Mouse (Mus musculus): Measurements from ENCODE around the gene Map3k7. TPM values are rescaled to one million over a fixed set of nuclear protein-coding genes. Genes with fewer than 3 reads are reported as not detected.

Gene Map3k7
- total and polyA plus RNA-seq, 3 experiments: 4.9 to 59.9 (median 39.6) TPM

DNA sequence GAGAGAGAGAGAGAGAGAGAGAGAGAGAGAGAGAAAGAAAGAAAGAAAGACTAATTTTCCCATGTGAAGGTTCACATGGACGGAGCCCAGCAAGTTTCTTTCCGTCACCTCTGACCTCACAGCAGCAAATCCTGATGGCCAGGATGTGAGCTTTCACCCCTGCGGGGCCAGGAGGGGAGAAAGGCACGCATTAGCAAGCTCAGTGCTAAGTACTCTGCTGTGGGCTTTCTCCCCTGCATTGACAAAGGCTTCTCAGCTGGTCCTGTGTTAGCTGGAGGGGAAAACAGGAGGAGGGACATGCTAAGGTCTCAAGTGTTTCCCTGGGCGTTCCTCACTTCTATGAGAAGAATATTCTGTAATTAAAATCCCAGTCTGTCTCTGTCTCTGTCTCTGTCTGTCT lies 81.3 kb downstream of the Map3k7 start:
- ATAC-seq (ENCODE audit: extremely low read depth, insufficient number of reproducible peaks, low FRiP score, poor library complexity, severe bottlenecking) (no peak), DNase-seq (ENCODE audit: low spot score) (no peak)
- Histone ChIP-seq H3K4me1 (ENCODE audit: insufficient read depth, low read depth, low read length) (no peaks in the 10 kb centered on the region), H3K27me3 (ENCODE audit: insufficient read depth, low read length) (peaks cover 2% of the 10 kb centered on the region; the same call in 1 of the 2 replicates), H3K36me3 (replicated peaks) (no peaks in the 10 kb centered on the region), H3K4me3 (ENCODE audit: low read depth, low read length) (no peak overlapping the region), H3K9me3 (replicated peaks) (no peaks in the 10 kb centered on the region)
- TF ChIP-seq POLR2AphosphoS5 (IDR thresholded peaks at IDR 0.05; ENCODE audit: insufficient replicate concordance, low read depth, low read length) (no peak), CTCF (IDR thresholded peaks at IDR 0.05; ENCODE audit: low read depth, low read length) (no peak), TAL1 (conservative IDR thresholded peaks at IDR 0.05; ENCODE audit: low read depth, low read length) (no peak), GATA1 (IDR thresholded peaks at IDR 0.05; ENCODE audit: borderline replicate concordance, low read length) (no peak), GATA2 (IDR thresholded peaks at IDR 0.05; ENCODE audit: borderline replicate concordance, low read depth, low read length) (no peak)

DNA sequence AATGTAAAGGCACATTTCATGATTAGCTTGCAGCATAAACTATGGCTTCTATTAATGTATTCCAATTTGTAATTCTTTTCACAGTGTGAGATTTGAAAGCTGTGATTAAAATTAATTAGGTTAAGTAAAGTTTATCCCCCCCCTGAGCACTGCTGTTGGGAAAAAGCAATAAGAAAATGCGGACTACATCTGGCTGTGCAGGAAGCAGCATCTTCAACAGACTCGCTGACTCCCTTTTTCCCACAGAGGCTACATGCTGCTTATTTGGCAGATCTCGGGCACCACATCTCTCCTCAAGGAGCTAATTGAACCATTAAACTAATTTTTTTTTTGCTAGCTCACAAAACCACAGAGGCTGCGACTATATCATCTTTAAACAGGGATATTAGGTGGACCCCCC lies 85.9 kb downstream of the Map3k7 start:
- TF ChIP-seq TAL1 (conservative IDR thresholded peaks at IDR 0.05; ENCODE audit: low read depth, low read length) (no peak), CTCF (IDR thresholded peaks at IDR 0.05; ENCODE audit: low read depth, low read length) (no peak), GATA1 (IDR thresholded peaks at IDR 0.05; ENCODE audit: borderline replicate concordance, low read length) (no peak), GATA2 (IDR thresholded peaks at IDR 0.05; ENCODE audit: borderline replicate concordance, low read depth, low read length) (no peak), POLR2AphosphoS5 (IDR thresholded peaks at IDR 0.05; ENCODE audit: insufficient replicate concordance, low read depth, low read length) (no peak)
- H3K9me3 ChIP-seq (replicated peaks): no peaks in the 10 kb centered on the region
- no peak overlapping the region for H3K4me3 ChIP-seq (ENCODE audit: low read depth, low read length)
- H3K27me3 ChIP-seq (ENCODE audit: insufficient read depth, low read length): peaks cover 2% of the 10 kb centered on the region
- no peaks in the 10 kb centered on the region for H3K36me3 ChIP-seq (replicated peaks)
- ATAC-seq (ENCODE audit: extremely low read depth, insufficient number of reproducible peaks, low FRiP score, poor library complexity, severe bottlenecking): no peak
- DNase-seq (ENCODE audit: low spot score): no peak
- H3K4me1 ChIP-seq (ENCODE audit: insufficient read depth, low read depth, low read length): no peaks in the 10 kb centered on the region

DNA sequence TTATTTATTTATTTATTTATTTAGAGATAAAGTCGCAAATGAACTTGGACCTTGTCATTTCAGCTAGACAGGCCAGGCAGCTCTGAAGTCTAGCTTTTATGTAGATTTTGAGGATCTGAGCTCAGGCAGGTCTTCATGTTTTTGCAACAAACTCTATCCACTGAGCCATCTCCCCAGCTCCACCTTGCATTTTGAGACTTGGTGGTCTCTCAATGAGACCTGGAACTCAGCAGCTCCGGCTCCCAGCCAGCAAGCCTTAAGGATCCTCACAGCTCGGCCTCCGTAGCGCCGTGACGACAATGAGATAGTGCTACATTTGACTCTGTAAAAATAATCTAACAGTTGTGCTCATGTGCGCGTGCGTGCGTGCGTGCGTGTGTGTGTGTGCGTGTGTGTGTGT lies 89.3 kb downstream of the Map3k7 start:
- ATAC-seq (ENCODE audit: extremely low read depth, insufficient number of reproducible peaks, low FRiP score, poor library complexity, severe bottlenecking): no peak
- no peak overlapping the region for H3K4me3 ChIP-seq (ENCODE audit: low read depth, low read length)
- no peaks in the 10 kb centered on the region for H3K36me3 ChIP-seq (replicated peaks)
- no peaks in the 10 kb centered on the region; the same call in 1 of the 2 replicates for H3K27me3 ChIP-seq (ENCODE audit: insufficient read depth, low read length)
- no peaks in the 10 kb centered on the region; the same call in 1 of the 2 replicates for H3K4me1 ChIP-seq (ENCODE audit: insufficient read depth, low read depth, low read length)
- no peaks in the 10 kb centered on the region for H3K9me3 ChIP-seq (replicated peaks)
- TF ChIP-seq GATA1 (IDR thresholded peaks at IDR 0.05; ENCODE audit: borderline replicate concordance, low read length) (no peak), GATA2 (IDR thresholded peaks at IDR 0.05; ENCODE audit: borderline replicate concordance, low read depth, low read length) (no peak), POLR2AphosphoS5 (IDR thresholded peaks at IDR 0.05; ENCODE audit: insufficient replicate concordance, low read depth, low read length) (no peak), CTCF (IDR thresholded peaks at IDR 0.05; ENCODE audit: low read depth, low read length) (no peak), TAL1 (conservative IDR thresholded peaks at IDR 0.05; ENCODE audit: low read depth, low read length) (no peak)
- DNase-seq (ENCODE audit: low spot score): no peak

DNA sequence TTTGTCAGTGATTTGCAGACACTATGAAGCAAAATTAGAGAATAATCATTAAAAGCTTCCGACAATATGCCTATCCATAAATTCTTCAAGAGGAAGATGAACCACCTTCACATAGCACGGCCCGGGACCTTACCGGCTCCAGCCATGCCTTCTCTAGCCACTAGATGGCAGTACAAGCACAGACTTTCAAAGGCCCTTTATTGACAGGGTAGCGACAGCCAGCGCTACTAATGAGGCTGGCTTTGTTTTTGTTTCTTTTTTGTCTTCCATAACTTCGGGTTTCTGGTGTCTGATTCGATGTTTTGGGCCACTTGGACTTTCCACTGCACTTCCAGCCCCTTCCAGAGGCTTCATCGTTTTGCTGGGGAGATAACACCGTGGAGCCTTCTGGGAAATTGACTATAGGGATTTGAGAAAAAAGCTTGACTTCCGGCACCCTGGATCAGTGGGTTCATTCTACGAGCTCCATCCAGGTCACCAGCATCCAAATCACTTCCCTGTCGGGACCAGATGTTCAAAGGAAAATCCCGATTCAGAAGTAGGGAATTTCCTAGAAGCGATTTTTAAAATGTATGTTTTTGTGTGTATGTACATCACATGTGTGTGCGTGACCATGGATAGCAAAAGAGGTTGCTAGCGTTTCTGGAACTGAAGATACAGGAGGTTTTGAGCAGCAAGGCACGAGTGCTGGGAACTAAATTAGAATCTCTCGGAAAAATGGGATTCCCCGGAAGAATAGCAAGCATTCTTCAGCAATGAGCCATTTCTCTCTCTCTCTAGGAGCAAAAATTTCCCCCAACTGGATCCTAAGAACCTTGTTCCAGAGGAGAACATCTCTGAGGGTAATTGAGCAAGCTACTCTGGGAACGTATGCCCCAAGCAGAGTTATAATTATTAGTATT lies 91.5 kb downstream of the Map3k7 start:
- Histone ChIP-seq H3K9me3 (replicated peaks) (no peaks in the 10 kb centered on the region), H3K4me3 (ENCODE audit: low read depth, low read length) (no peak overlapping the region), H3K4me1 (ENCODE audit: insufficient read depth, low read depth, low read length) (no peaks in the 10 kb centered on the region; the same call in 1 of the 2 replicates), H3K27me3 (ENCODE audit: insufficient read depth, low read length) (peaks cover 2% of the 10 kb centered on the region), H3K36me3 (replicated peaks) (no peaks in the 10 kb centered on the region)
- DNase-seq (ENCODE audit: low spot score): peak; percentile 23
- TF ChIP-seq CTCF (IDR thresholded peaks at IDR 0.05; ENCODE audit: low read depth, low read length) (peak; percentile 58), GATA1 (IDR thresholded peaks at IDR 0.05; ENCODE audit: borderline replicate concordance, low read length) (no peak)
- peak; percentile 66; the same call in 1 of the 2 replicates for ATAC-seq (ENCODE audit: extremely low read depth, insufficient number of reproducible peaks, low FRiP score, poor library complexity, severe bottlenecking)

DNA sequence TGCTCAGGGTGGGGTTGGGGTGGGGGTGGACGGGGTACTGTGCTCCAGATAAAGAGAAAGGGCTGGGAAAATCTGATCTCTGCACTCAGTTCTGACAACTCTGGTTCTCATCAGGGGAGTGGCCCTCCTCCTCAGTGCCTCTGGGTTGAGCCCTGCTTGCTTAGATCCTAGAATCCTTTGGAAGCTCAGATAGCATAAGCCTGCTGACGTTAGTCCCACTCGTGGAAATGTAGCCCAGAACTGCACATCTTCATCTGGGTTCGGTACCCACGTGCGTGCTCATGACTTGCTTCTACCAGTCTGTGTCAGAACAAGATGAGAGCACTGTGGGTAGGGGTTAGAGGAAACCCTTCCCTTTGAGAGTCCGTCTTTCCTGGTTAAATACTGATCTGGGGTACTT lies 92.5 kb downstream of the Map3k7 start:
- TF ChIP-seq POLR2AphosphoS5 (IDR thresholded peaks at IDR 0.05; ENCODE audit: insufficient replicate concordance, low read depth, low read length) (no peak), GATA2 (IDR thresholded peaks at IDR 0.05; ENCODE audit: borderline replicate concordance, low read depth, low read length) (no peak), GATA1 (IDR thresholded peaks at IDR 0.05; ENCODE audit: borderline replicate concordance, low read length) (no peak), TAL1 (conservative IDR thresholded peaks at IDR 0.05; ENCODE audit: low read depth, low read length) (no peak), CTCF (IDR thresholded peaks at IDR 0.05; ENCODE audit: low read depth, low read length) (no peak)
- Histone ChIP-seq H3K27me3 (ENCODE audit: insufficient read depth, low read length) (peaks cover 2% of the 10 kb centered on the region), H3K9me3 (replicated peaks) (no peaks in the 10 kb centered on the region), H3K4me3 (ENCODE audit: low read depth, low read length) (no peak overlapping the region), H3K4me1 (ENCODE audit: insufficient read depth, low read depth, low read length) (no peaks in the 10 kb centered on the region; the same call in 1 of the 2 replicates), H3K36me3 (replicated peaks) (no peaks in the 10 kb centered on the region)
- ATAC-seq (ENCODE audit: extremely low read depth, insufficient number of reproducible peaks, low FRiP score, poor library complexity, severe bottlenecking) (no peak), DNase-seq (ENCODE audit: low spot score) (no peak)

DNA sequence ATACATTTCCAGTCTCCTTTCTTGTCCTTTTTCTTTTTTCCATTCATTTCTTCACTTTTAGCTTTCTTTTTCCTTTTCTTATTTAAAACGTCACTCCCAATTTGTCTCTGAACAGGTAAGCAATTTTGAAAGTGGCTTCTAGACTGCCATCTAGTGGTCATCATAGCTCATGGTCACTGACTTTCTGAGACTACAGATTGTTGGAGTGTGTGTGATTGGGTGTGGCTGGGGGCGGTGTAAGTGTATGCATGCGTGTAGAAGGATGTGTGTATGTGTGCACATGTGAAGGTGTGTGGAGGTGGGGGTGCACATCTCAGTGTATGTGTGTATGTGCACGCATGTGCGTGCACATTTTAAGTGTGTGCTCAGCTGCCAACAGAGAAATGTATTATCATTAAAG lies 93.2 kb downstream of the Map3k7 start:
- peaks cover 2% of the 10 kb centered on the region for H3K27me3 ChIP-seq (ENCODE audit: insufficient read depth, low read length)
- H3K36me3 ChIP-seq (replicated peaks): no peaks in the 10 kb centered on the region
- ATAC-seq (ENCODE audit: extremely low read depth, insufficient number of reproducible peaks, low FRiP score, poor library complexity, severe bottlenecking): peak; percentile 34
- H3K4me1 ChIP-seq (ENCODE audit: insufficient read depth, low read depth, low read length): no peaks in the 10 kb centered on the region; the same call in 1 of the 2 replicates
- H3K4me3 ChIP-seq (ENCODE audit: low read depth, low read length): no peak overlapping the region
- TF ChIP-seq CTCF (IDR thresholded peaks at IDR 0.05; ENCODE audit: low read depth, low read length) (peak; percentile 23; the same call in 1 of the 2 replicates), POLR2AphosphoS5 (IDR thresholded peaks at IDR 0.05; ENCODE audit: insufficient replicate concordance, low read depth, low read length) (no peak), GATA2 (IDR thresholded peaks at IDR 0.05; ENCODE audit: borderline replicate concordance, low read depth, low read length) (no peak), GATA1 (IDR thresholded peaks at IDR 0.05; ENCODE audit: borderline replicate concordance, low read length) (no peak), TAL1 (conservative IDR thresholded peaks at IDR 0.05; ENCODE audit: low read depth, low read length) (no peak)
- H3K9me3 ChIP-seq (replicated peaks): no peaks in the 10 kb centered on the region
- DNase-seq (ENCODE audit: low spot score): peak; percentile 5

All from G1E (cell line).